In the genomic region with DNA sequence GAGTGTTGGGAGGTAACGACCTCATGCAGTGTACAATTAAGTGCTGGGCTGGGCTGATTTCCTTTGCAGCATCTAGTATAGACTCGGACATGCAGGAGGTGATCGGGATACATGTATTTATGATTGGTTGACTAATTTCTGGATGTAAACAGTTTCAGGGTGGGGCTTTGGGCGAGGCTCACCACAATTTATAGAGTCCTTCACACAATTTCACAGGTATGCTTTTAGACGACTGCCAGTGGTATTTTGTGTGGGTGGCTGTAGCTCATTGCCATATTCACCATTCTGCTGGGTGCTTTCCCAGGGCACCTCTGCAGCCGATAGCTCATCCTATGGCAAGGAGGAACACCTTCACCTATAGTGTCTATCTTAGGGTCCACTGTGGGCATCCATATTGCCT, we compare ENCODE assay signal across 15 mouse cellular contexts. TPM values are rescaled to one million over a fixed set of nuclear protein-coding genes. Genes with fewer than 3 reads are reported as not detected.
DNase-seq lines count a peak whose midpoint lies in the region; ATAC-seq and TF ChIP-seq lines count a peak whose summit lies in the region.
"Had no signal": no experiment of that assay in that cellular context is flagged by ENCODE, and none has a peak within 500 bp of the region (broad histone marks: within the 10 kb centered on the region; RNA-seq: fewer than 3 reads in every experiment).

No protein-coding gene starts in this region.

- DNase-seq in heart, postnatal 10 days = no peak
- DNase-seq in lung, postnatal 0 days (ENCODE audit: low spot score) = no peak
- no peak for DNase-seq in lung, adult 18-20 months
- no peak for DNase-seq in stomach, postnatal 0 days (ENCODE audit: low spot score)
- no peak for DNase-seq in urinary bladder, postnatal 14 days (ENCODE audit: low spot score)
- DNase-seq in liver, embryonic 11.5 days (ENCODE audit: low spot score) = no peak
- DNase-seq: adrenal gland, postnatal 36 days; heart, postnatal 36 days; right cerebral cortex, postnatal 14 days; thymus, adult 2 months had no signal

- no peak overlapping the region for H3K4me3 ChIP-seq in heart, embryonic 13.5 days
- H3K4me3 ChIP-seq in lung, postnatal 0 days (ENCODE audit: low read depth, low read length) = no peak overlapping the region
- no peak overlapping the region for H3K4me3 ChIP-seq in stomach, postnatal 0 days (ENCODE audit: low read depth, low read length)
- H3K4me3 ChIP-seq in liver, embryonic 11.5 days (ENCODE audit: low read depth, low read length) = no peak overlapping the region
- H3K4me3 ChIP-seq: liver, embryonic 15.5 days; megakaryocyte, embryonic 14.5 days had no signal

- TF ChIP-seq CTCF in lung, postnatal 0 days (IDR thresholded peaks at IDR 0.05) = no peak
- no peak for TF ChIP-seq CTCF in stomach, postnatal 0 days (IDR thresholded peaks at IDR 0.05; ENCODE audit: low read depth)

- peaks cover 46% of the 10 kb centered on the region for H3K36me3 ChIP-seq in heart, embryonic 13.5 days
- H3K36me3 ChIP-seq in lung, postnatal 0 days (ENCODE audit: insufficient read depth, low read length) = peaks cover 38% of the 10 kb centered on the region
- peaks cover 31% of the 10 kb centered on the region for H3K36me3 ChIP-seq in stomach, postnatal 0 days (ENCODE audit: control insufficient read depth, insufficient read depth, low read length)
- 0 out of 2 replicates have a peak, but pooled peaks cover 7% of the 10 kb centered on the region for H3K36me3 ChIP-seq in liver, embryonic 11.5 days (ENCODE audit: control insufficient read depth, insufficient read depth, low read length)
- H3K36me3 ChIP-seq: liver, embryonic 15.5 days had no signal

- H3K9ac ChIP-seq in heart, embryonic 13.5 days = peak overlapping the region; percentile 33; the same call in 1 of the 2 replicates
- H3K9ac ChIP-seq in lung, postnatal 0 days (replicated peaks; ENCODE audit: low read depth) = no peak overlapping the region
- no peak overlapping the region; the same call in 1 of the 2 replicates for H3K9ac ChIP-seq in stomach, postnatal 0 days (ENCODE audit: low read length)
- no peak overlapping the region for H3K9ac ChIP-seq in liver, embryonic 11.5 days (ENCODE audit: low read depth, low read length)
- H3K9ac ChIP-seq: liver, embryonic 15.5 days had no signal

- no peak overlapping the region for H3K4me2 ChIP-seq in heart, embryonic 13.5 days
- H3K4me2 ChIP-seq in lung, postnatal 0 days (replicated peaks; ENCODE audit: low read depth, low read length) = peak overlapping the region; percentile 38
- H3K4me2 ChIP-seq in stomach, postnatal 0 days (replicated peaks; ENCODE audit: low read depth) = peak overlapping the region; percentile 32; the same call in 1 of the 2 replicates
- no peak overlapping the region for H3K4me2 ChIP-seq in liver, embryonic 11.5 days

- H3K27me3 ChIP-seq in heart, embryonic 13.5 days (replicated peaks) = no peaks in the 10 kb centered on the region
- no peaks in the 10 kb centered on the region for H3K27me3 ChIP-seq in lung, postnatal 0 days (replicated peaks; ENCODE audit: insufficient read depth, low read length)
- no peaks in the 10 kb centered on the region for H3K27me3 ChIP-seq in stomach, postnatal 0 days (ENCODE audit: control insufficient read depth, insufficient read depth, low read length)
- no peaks in the 10 kb centered on the region for H3K27me3 ChIP-seq in liver, embryonic 11.5 days (replicated peaks; ENCODE audit: control insufficient read depth, insufficient read depth, low read length)
- H3K27me3 ChIP-seq: liver, embryonic 15.5 days had no signal

- peaks cover 57% of the 10 kb centered on the region for H3K4me1 ChIP-seq in heart, embryonic 13.5 days
- peaks cover 31% of the 10 kb centered on the region for H3K4me1 ChIP-seq in lung, postnatal 0 days (ENCODE audit: insufficient read depth, low read depth, low read length)
- peaks cover 22% of the 10 kb centered on the region for H3K4me1 ChIP-seq in stomach, postnatal 0 days (replicated peaks; ENCODE audit: control insufficient read depth, insufficient read depth)
- H3K4me1 ChIP-seq in liver, embryonic 11.5 days (replicated peaks; ENCODE audit: control insufficient read depth, insufficient read depth, low read length) = peaks cover 16% of the 10 kb centered on the region

- intact Hi-C loops in heart, postnatal 10 days (cut with DNase I) = no loop called here

- TF ChIP-seq EP300 in lung, postnatal 0 days (IDR thresholded peaks at IDR 0.05) = no peak
- no peak for TF ChIP-seq EP300 in stomach, postnatal 0 days (optimal IDR thresholded peaks at IDR 0.05)

- peak overlapping the region; percentile 78; the same call in 1 of the 2 replicates for H3K27ac ChIP-seq in heart, embryonic 13.5 days (replicated peaks)
- H3K27ac ChIP-seq in lung, postnatal 0 days (ENCODE audit: low read length) = peak overlapping the region; percentile 84
- peak overlapping the region; percentile 91 for H3K27ac ChIP-seq in stomach, postnatal 0 days (replicated peaks)
- H3K27ac ChIP-seq in liver, embryonic 11.5 days (ENCODE audit: low read depth, low read length) = no peak overlapping the region

- no peaks in the 10 kb centered on the region for H3K9me3 ChIP-seq in heart, embryonic 13.5 days
- H3K9me3 ChIP-seq in lung, postnatal 0 days (ENCODE audit: low read length) = no peaks in the 10 kb centered on the region
- no peaks in the 10 kb centered on the region for H3K9me3 ChIP-seq in stomach, postnatal 0 days (ENCODE audit: control insufficient read depth, low read length)
- no peaks in the 10 kb centered on the region for H3K9me3 ChIP-seq in liver, embryonic 11.5 days (ENCODE audit: control insufficient read depth, low read length)
- H3K9me3 ChIP-seq: liver, embryonic 15.5 days; megakaryocyte, embryonic 14.5 days had no signal

- WGBS in heart, embryonic 13.5 days = 86% methylated on average over 6 of the region's 6 CpGs
- WGBS in lung, postnatal 0 days = 60% methylated on average over 6 of the region's 6 CpGs
- WGBS in stomach, postnatal 0 days = 50% methylated on average over 6 of the region's 6 CpGs
- WGBS in liver, embryonic 11.5 days = 84% methylated on average over 6 of the region's 6 CpGs

- ATAC-seq in heart, embryonic 13.5 days (ENCODE audit: extremely low read depth, insufficient number of reproducible peaks, low FRiP score, low TSS enrichment) = no peak
- ATAC-seq in lung, postnatal 0 days = no peak
- peak; percentile 21 for ATAC-seq in inflammation-experienced regulatory T-cells, adult 6 months
- ATAC-seq in stomach, postnatal 0 days (ENCODE audit: low FRiP score, low TSS enrichment) = no peak
- no peak for ATAC-seq in liver, embryonic 11.5 days (replicated peaks; ENCODE audit: low FRiP score)
- ATAC-seq: midbrain, embryonic 16.5 days had no signal

RNA-seq across cellular contexts. Expression of a gene that starts 9.5 kb away (rescaled TPM):
- 22.8 TPM in 2 replicates for polyA plus RNA-seq in heart, embryonic 13.5 days (2015; fragmentation: Nextera tagmentation; extraction: Ambion mirVana)
- total RNA-seq in heart, postnatal 10 days (2021) = 100 to 1,000 TPM; 348 to 380 TPM
- 151 and 163 TPM in 2 replicates for polyA plus RNA-seq in lung, postnatal 0 days (2015; fragmentation: Nextera tagmentation; extraction: Ambion mirVana)
- 10 to 100 TPM; 42.4 to 81.3 (median 54.5) TPM for polyA plus RNA-seq in inflammation-experienced regulatory T-cells, adult 6 months (2017; shearing (Covaris generic))
- 86.6 and 103 TPM in 2 replicates for polyA plus RNA-seq in stomach, postnatal 0 days (2015; fragmentation: Nextera tagmentation; extraction: Ambion mirVana)
- 2.6 and 3.7 TPM in 2 replicates for polyA plus RNA-seq in liver, embryonic 11.5 days (2014; fragmentation: Nextera tagmentation; extraction: Ambion mirVana)

RNA-seq across cellular contexts. Expression of a gene that starts 31.7 kb away (rescaled TPM):
- polyA plus RNA-seq in heart, embryonic 13.5 days (2015; fragmentation: Nextera tagmentation; extraction: Ambion mirVana) = 251 and 281 TPM in 2 replicates
- 100 to 1,000 TPM; 283 to 289 TPM for total RNA-seq in heart, postnatal 10 days (2021)
- 153 and 159 TPM in 2 replicates for polyA plus RNA-seq in lung, postnatal 0 days (2015; fragmentation: Nextera tagmentation; extraction: Ambion mirVana)
- 100 to 1,000 TPM; 465 to 725 (median 677) TPM for polyA plus RNA-seq in inflammation-experienced regulatory T-cells, adult 6 months (2017; shearing (Covaris generic))
- polyA plus RNA-seq in stomach, postnatal 0 days (2015; fragmentation: Nextera tagmentation; extraction: Ambion mirVana) = 240 and 247 TPM in 2 replicates
- polyA plus RNA-seq in liver, embryonic 11.5 days (2014; fragmentation: Nextera tagmentation; extraction: Ambion mirVana) = 598 and 618 TPM in 2 replicates

RNA-seq across cellular contexts. Expression of a gene that starts 44.9 kb away (rescaled TPM):
- 16.3 and 17.1 TPM in 2 replicates for polyA plus RNA-seq in heart, embryonic 13.5 days (2015; fragmentation: Nextera tagmentation; extraction: Ambion mirVana)
- 10 to 100 TPM in 1 of 2 experiments, 1 to 10 TPM in 1; 8.5 to 10.4 TPM for total RNA-seq in heart, postnatal 10 days (2021)
- polyA plus RNA-seq in lung, postnatal 0 days (2015; fragmentation: Nextera tagmentation; extraction: Ambion mirVana) = 12.8 and 13.6 TPM in 2 replicates
- polyA plus RNA-seq in inflammation-experienced regulatory T-cells, adult 6 months (2017; shearing (Covaris generic)) = 10 to 100 TPM; 17.6 to 38.3 (median 35.3) TPM
- polyA plus RNA-seq in stomach, postnatal 0 days (2015; fragmentation: Nextera tagmentation; extraction: Ambion mirVana) = 14.9 and 15.8 TPM in 2 replicates
- 42.4 and 43.2 TPM in 2 replicates for polyA plus RNA-seq in liver, embryonic 11.5 days (2014; fragmentation: Nextera tagmentation; extraction: Ambion mirVana)

RNA-seq across cellular contexts. Expression of a gene that starts 56.9 kb away (rescaled TPM):
- 83.6 and 88.0 TPM in 2 replicates for polyA plus RNA-seq in heart, embryonic 13.5 days (2015; fragmentation: Nextera tagmentation; extraction: Ambion mirVana)
- 10 to 100 TPM; 54.4 to 59.5 TPM for total RNA-seq in heart, postnatal 10 days (2021)
- 81.8 and 84.7 TPM in 2 replicates for polyA plus RNA-seq in lung, postnatal 0 days (2015; fragmentation: Nextera tagmentation; extraction: Ambion mirVana)
- polyA plus RNA-seq in inflammation-experienced regulatory T-cells, adult 6 months (2017; shearing (Covaris generic)) = 10 to 100 TPM; 78.8 to 96.7 (median 81.2) TPM
- polyA plus RNA-seq in stomach, postnatal 0 days (2015; fragmentation: Nextera tagmentation; extraction: Ambion mirVana) = 68.0 and 69.3 TPM in 2 replicates
- polyA plus RNA-seq in liver, embryonic 11.5 days (2014; fragmentation: Nextera tagmentation; extraction: Ambion mirVana) = 75.6 and 81.1 TPM in 2 replicates

Comparison
In these comparisons a context has a peak if more than half of its experiments do, and no peak if none do; other contexts are left out.
1. H3K4me2 ChIP-seq: peak in lung, postnatal 0 days (single experiment) and stomach, postnatal 0 days (single experiment); none in heart, embryonic 13.5 days (single experiment) and liver, embryonic 11.5 days (single experiment).